Mouse (Mus musculus) heart, adult 2 months (tissue): ENCODE measurements at regions not wholly inside any gene's neighbourhood (a gene's known extent, or its start where the extent isn't known, plus 50 kb on each side); places are given as distances from the start of the nearest gene placed in this dataset.

Source experiments
- DNase-seq, 2 experiments: peaks; one replicate each; pipeline ENCODE4 v3.0.0; 2021
- H3K27ac ChIP-seq: fragments of 200-600 bp; 2 replicates; pipeline ENCODE4 v1.8.1; 2022
- H3K27me3 ChIP-seq: fragments of 200-500 bp; 2 replicates; pipeline ENCODE4 v1.6.1; 2012; ENCODE audit warnings: mild to moderate bottlenecking, low read length, inconsistent platforms, mixed read lengths; ENCODE audit not compliant: control insufficient read depth, insufficient read depth
- H3K36me3 ChIP-seq: fragments of 200-500 bp; 2 replicates; pipeline ENCODE4 v1.6.1; 2012; ENCODE audit warnings: low read length, inconsistent platforms; ENCODE audit not compliant: control insufficient read depth, insufficient read depth
- H3K4me1 ChIP-seq: fragments of 200-500 bp; 2 replicates; pipeline ENCODE4 v1.6.1; 2011; ENCODE audit warnings: low read length; ENCODE audit not compliant: control insufficient read depth, insufficient read depth
- H3K4me3 ChIP-seq: fragments of 200-600 bp; 2 replicates; pipeline ENCODE4 v1.8.1; 2022
- H3K79me2 ChIP-seq: fragments of 200-500 bp; replicated peaks from 2 replicates; pipeline ENCODE4 v1.6.1; 2012; ENCODE audit warnings: mild to moderate bottlenecking, inconsistent platforms, low read length, moderate library complexity, mixed read lengths; ENCODE audit not compliant: control insufficient read depth, insufficient read depth
- H3K9ac ChIP-seq: fragments of 200-500 bp; 2 replicates; pipeline ENCODE4 v1.6.1; 2012; ENCODE audit warnings: low read depth, mild to moderate bottlenecking, control low read depth, inconsistent platforms, low read length, mixed read lengths
- CTCF ChIP-seq: fragments of 200-600 bp; IDR thresholded peaks from 2 replicates; pipeline ENCODE4 v1.8.1; 2022; ENCODE audit warnings: antibody characterized with exemption, mild to moderate bottlenecking, moderate library complexity
- EP300 ChIP-seq: fragments of 200-500 bp; IDR thresholded peaks from 2 replicates; pipeline ENCODE4 v1.6.1; 2011; ENCODE audit warnings: low read depth, low read length, control low read depth; ENCODE audit not compliant: insufficient read depth
- POLR2A ChIP-seq: fragments of 200-500 bp; IDR thresholded peaks from 2 replicates; pipeline ENCODE4 v1.6.1; 2011; ENCODE audit warnings: mild to moderate bottlenecking, low read depth, low read length, control low read depth; ENCODE audit not compliant: insufficient read depth
- WGBS: fragments of 180-500 bp; shearing (Covaris S2); methylation state at CpG from one replicate; pipeline ENCODE4 v1.1.7; 2018; 5-methylcytosine and 5-hydroxymethylcytosine counted together
- intact Hi-C: fragments of 180-260 bp; cut with DNase I; formaldehyde crosslinking; loops from one replicate; pipeline ENCODE4 v1.15.1; 2025

DNA sequence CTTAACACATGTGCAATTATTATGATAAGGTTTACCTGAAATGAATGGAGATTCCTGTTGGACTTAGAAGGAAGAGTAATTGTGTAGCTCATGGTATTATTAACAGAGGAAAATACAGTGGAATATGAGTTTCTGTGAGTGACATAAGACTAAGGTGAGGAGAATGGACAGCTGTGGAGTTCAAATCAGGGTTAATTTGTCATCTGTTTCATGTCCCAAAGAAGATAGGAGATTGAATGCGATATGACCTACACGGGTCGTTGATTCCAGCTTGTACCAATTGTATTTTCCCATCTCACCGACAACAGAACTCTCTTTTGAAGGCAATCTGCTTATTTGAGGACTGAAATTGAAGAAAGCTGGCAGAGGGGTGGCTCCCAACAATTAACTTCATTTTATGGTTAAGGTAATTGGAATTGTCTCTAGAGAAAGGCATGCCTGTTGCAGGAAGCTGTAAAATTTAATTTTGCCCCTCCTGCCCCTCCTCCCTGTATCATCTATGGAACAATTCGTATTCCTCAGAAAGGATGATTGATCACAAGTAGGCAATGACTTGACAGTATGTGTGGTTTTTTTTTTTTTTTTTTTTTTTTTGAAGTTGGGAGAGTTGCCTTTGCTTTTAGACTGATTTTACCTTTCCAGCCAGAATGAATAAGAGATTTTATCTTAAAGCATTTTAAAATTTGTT lies 319.6 kb downstream of the Kcna4 start:
- Histone ChIP-seq H3K27ac (no peak overlapping the region), H3K27me3 (no peaks in the 10 kb centered on the region), H3K9ac (no peak overlapping the region), H3K4me1 (no peaks in the 10 kb centered on the region), H3K79me2 (no peaks in the 10 kb centered on the region), H3K4me3 (no peak overlapping the region), H3K36me3 (no peaks in the 10 kb centered on the region)
- intact Hi-C loops: no loop called here
- DNase-seq: no peak
- 65% methylated on average over 5 of the region's 5 CpGs for WGBS
- TF ChIP-seq EP300 (no peak), POLR2A (no peak), CTCF (no peak)

DNA sequence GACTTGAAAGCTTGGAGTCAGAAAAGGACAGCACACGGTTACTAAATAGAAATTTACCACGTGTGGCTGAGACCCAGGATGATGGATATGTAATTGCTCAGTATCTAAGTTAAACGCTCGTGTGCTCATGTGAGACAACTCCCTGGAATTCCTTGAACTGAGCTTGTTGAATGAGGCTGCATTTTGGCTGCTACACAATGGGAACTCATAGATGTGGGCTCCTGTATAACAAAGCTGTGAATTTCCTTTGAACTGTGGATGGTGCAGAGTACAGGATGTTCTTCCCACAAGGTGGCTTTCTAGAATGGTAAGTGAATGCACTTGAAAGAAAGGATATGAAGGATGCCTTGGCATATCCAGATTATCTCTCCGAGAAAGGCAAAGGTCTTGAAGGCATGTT lies 321.4 kb downstream of the Kcna4 start:
- 64% methylated on average over 5 of the region's 5 CpGs for WGBS
- intact Hi-C loops: no loop called here
- no peaks in the 10 kb centered on the region for H3K27me3 ChIP-seq
- TF ChIP-seq EP300 (no peak), POLR2A (no peak), CTCF (no peak)
- no peaks in the 10 kb centered on the region for H3K36me3 ChIP-seq
- no peak for DNase-seq
- H3K9ac ChIP-seq: no peak overlapping the region
- H3K4me1 ChIP-seq: no peaks in the 10 kb centered on the region
- H3K27ac ChIP-seq: no peak overlapping the region
- no peaks in the 10 kb centered on the region for H3K79me2 ChIP-seq
- no peak overlapping the region for H3K4me3 ChIP-seq

GRCm38 (mm10) chr2:107612221-107612620 lies 321.8 kb downstream of the Kcna4 start:
- TF ChIP-seq CTCF (no peak), EP300 (no peak), POLR2A (no peak)
- no peaks in the 10 kb centered on the region for H3K79me2 ChIP-seq
- H3K4me1 ChIP-seq: no peaks in the 10 kb centered on the region
- H3K9ac ChIP-seq: no peak overlapping the region
- H3K4me3 ChIP-seq: no peak overlapping the region
- DNase-seq: no peak
- H3K36me3 ChIP-seq: no peaks in the 10 kb centered on the region
- no peaks in the 10 kb centered on the region for H3K27me3 ChIP-seq
- intact Hi-C loops: no loop called here
- no peak overlapping the region for H3K27ac ChIP-seq
- WGBS: 50% methylated on average over 2 of the region's 2 CpGs

- Histone ChIP-seq H3K36me3 (no peaks in the 10 kb centered on the region), H3K4me3 (no peak overlapping the region), H3K27me3 (no peaks in the 10 kb centered on the region), H3K27ac (peak overlapping the region; percentile 55), H3K9ac (no peak overlapping the region), H3K79me2 (no peaks in the 10 kb centered on the region), H3K4me1 (no peaks in the 10 kb centered on the region)
- intact Hi-C loops: no loop called here
- 17% methylated on average over 3 of the region's 3 CpGs for WGBS
- no peak for TF ChIP-seq EP300
- TF ChIP-seq CTCF: no peak
- TF ChIP-seq POLR2A: no peak
- peak in 1 of 2 experiments; percentile 8 for DNase-seq
Measured at GRCm38 (mm10) chr2:107614715-107615114, 324.3 kb downstream of the Kcna4 start.

GRCm38 (mm10) chr2:107627458-107627857 lies 337.0 kb downstream of the Kcna4 start:
- no peaks in the 10 kb centered on the region for H3K36me3 ChIP-seq
- H3K4me3 ChIP-seq: no peak overlapping the region
- intact Hi-C loops: no loop called here
- no peak for TF ChIP-seq EP300
- no peak for DNase-seq
- no peaks in the 10 kb centered on the region for H3K27me3 ChIP-seq
- H3K9ac ChIP-seq: no peak overlapping the region
- no peak overlapping the region for H3K27ac ChIP-seq
- H3K4me1 ChIP-seq: no peaks in the 10 kb centered on the region
- H3K79me2 ChIP-seq: no peaks in the 10 kb centered on the region

DNA sequence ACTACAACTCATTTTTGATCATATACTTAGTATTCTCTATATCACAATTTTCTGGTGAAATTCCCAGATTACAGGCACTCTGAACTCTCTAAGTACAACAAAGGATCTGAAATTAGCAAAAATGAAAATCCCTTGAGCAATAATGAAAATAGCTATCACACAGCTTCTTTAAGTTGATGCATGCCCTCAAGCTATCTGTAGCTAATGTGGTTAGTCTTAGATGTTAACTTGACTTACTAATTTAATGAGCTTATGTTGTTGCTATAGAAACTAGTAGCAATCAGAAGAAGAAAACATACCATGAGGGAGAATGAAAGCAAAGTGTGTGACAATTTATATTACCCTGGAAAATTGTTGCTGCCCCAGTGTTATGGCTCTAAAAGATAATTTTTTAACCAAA lies 368.7 kb downstream of the Kcna4 start:
- no peak for DNase-seq
- intact Hi-C loops: no loop called here

More for the DNA sequence above, 368.7 kb downstream of the Kcna4 start:
- Histone ChIP-seq H3K4me1 (no peaks in the 10 kb centered on the region), H3K9ac (no peak overlapping the region), H3K27ac (no peak overlapping the region), H3K36me3 (no peaks in the 10 kb centered on the region), H3K79me2 (no peaks in the 10 kb centered on the region), H3K27me3 (no peaks in the 10 kb centered on the region), H3K4me3 (no peak overlapping the region)
- no peak for TF ChIP-seq EP300
- no peak for TF ChIP-seq POLR2A
- TF ChIP-seq CTCF: no peak
